Mouse (Mus musculus) kidney, embryonic 15.5 days (tissue): Measurements from ENCODE around the gene Ell3. TPM values are rescaled to one million over a fixed set of nuclear protein-coding genes. Genes with fewer than 3 reads are reported as not detected.
A peak's percentile ranks its signal among the peaks of the same experiment; 100 is the strongest.

ENCODE experiments used
- ATAC-seq: fragments of 200-750 bp; cut with Nextera tagmentation; replicated peaks from 2 replicates; pipeline ENCODE4 v1.8.0; 2017; ENCODE audit warnings: moderate TSS enrichment; ENCODE audit not compliant: low FRiP score
- H3K27ac ChIP-seq: fragments of 300-500 bp; sonication (generic); 2 replicates; pipeline ENCODE4 v1.5.1; 2015; ENCODE audit warnings: mild to moderate bottlenecking, inconsistent platforms
- H3K27me3 ChIP-seq: fragments of 300-500 bp; sonication (generic); 2 replicates; pipeline ENCODE4 v1.6.1; 2015; ENCODE audit warnings: inconsistent platforms
- H3K36me3 ChIP-seq: fragments of 300-500 bp; sonication (generic); 2 replicates; pipeline ENCODE4 v1.6.1; 2015; ENCODE audit warnings: inconsistent platforms
- H3K4me1 ChIP-seq: fragments of 300-500 bp; sonication (generic); 2 replicates; pipeline ENCODE4 v1.6.1; 2015; ENCODE audit warnings: inconsistent platforms
- H3K4me2 ChIP-seq: fragments of 300-500 bp; sonication (generic); 2 replicates; pipeline ENCODE4 v1.6.1; 2015; ENCODE audit warnings: moderate library complexity, mild to moderate bottlenecking, inconsistent platforms
- H3K4me3 ChIP-seq: fragments of 300-500 bp; sonication (generic); replicated peaks from 2 replicates; pipeline ENCODE4 v1.5.1; 2015; ENCODE audit warnings: mild to moderate bottlenecking, inconsistent platforms
- H3K9ac ChIP-seq: fragments of 300-500 bp; sonication (generic); 2 replicates; pipeline ENCODE4 v1.6.1; 2015; ENCODE audit warnings: mild to moderate bottlenecking, inconsistent platforms
- H3K9me3 ChIP-seq: fragments of 300-500 bp; sonication (generic); replicated peaks from 2 replicates; pipeline ENCODE4 v1.6.1; 2016; ENCODE audit warnings: inconsistent platforms
- WGBS: fragments of 180-500 bp; shearing (Covaris S2); methylation state at CpG from one replicate; pipeline ENCODE4 v1.1.7; 2015; ENCODE audit warnings: mixed read lengths; 5-methylcytosine and 5-hydroxymethylcytosine counted together
- microRNA-seq: library from miRNA; unstranded; fragments of <30 nt; microRNA quantifications from one replicate; pipeline ENCODE4, GENCODE M21; 2016
- polyA plus RNA-seq: library from polyadenylated mRNA; unstranded; fragments of >200 nt; fragmentation: Nextera tagmentation; extraction: Ambion mirVana; gene quantifications from 2 replicates; pipeline ENCODE4 v1.2.1, GENCODE M21; 2015

Ell3 gene
- polyA plus RNA-seq, 1 experiment from 2014 or later, result 11.2 TPM

DNA sequence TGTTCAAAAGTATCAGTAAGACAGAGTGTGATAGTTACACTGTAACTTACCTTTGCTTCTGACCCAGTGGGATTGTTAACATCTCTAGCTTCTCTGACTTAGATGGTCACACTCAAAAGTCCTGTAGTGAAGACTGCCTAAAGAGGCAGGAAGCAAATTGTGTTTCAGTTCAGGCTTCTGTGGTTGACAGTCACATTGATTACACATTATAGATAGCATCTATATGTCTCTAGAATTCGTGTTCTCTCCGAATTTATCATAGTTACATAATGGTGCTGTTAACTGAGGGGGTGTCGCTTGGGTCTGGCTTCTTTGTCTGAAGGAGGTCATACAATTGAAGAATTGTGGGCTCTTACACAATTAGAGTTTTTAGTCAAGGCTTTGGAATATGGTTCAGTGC is 29.0 kb downstream of the Ell3 start:
- peak overlapping the region; percentile 96 for H3K4me3 ChIP-seq
- no peaks in the 10 kb centered on the region for H3K9me3 ChIP-seq
- ATAC-seq, result no peak
- H3K27me3 ChIP-seq, result no peaks in the 10 kb centered on the region
- peaks cover 34% of the 10 kb centered on the region for H3K36me3 ChIP-seq
- WGBS, result 49% methylated on average over 3 of the region's 3 CpGs
- peaks cover 30% of the 10 kb centered on the region for H3K4me1 ChIP-seq
- H3K9ac ChIP-seq, result peak overlapping the region; percentile 98
- peak overlapping the region; percentile 64 for H3K4me2 ChIP-seq
- H3K27ac ChIP-seq, result no peak overlapping the region

DNA sequence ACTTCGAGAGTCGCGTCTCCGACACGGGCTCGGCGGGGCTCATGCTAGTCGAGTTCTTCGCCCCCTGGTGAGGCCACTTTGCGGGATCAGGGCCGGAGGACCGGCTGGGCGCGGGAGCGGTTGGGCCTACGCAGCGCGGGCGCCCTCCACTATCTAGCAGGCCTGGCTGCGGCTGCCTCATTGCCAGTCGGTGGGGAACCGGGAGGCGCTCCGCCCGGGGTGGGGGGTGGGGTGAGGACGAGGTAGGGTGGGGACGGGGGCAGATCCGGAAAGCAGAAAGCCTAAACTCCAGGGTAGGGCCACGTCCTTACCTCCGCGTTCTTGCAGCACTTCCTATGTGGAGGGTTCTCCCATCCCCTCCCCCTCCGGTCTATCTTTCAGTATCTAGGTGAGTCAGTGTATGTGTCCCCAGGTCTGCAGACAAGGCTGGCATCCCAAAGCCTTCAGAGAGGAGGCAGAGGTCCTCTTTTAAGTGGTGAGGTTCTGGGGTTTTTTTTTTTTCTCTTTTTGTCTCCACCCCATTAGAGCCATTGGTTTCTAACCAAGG is 29.9 kb downstream of the Ell3 start:
- peak; percentile 67 for ATAC-seq
- under 1% methylated on average over 32 of the region's 32 CpGs for WGBS
- H3K4me2 ChIP-seq, result peak overlapping the region; percentile 64
- H3K36me3 ChIP-seq, result peaks cover 28% of the 10 kb centered on the region
- peak overlapping the region; percentile 96 for H3K4me3 ChIP-seq
- no peaks in the 10 kb centered on the region for H3K9me3 ChIP-seq
- H3K27me3 ChIP-seq, result no peaks in the 10 kb centered on the region
- peak overlapping the region; percentile 98 for H3K9ac ChIP-seq
- H3K27ac ChIP-seq, result peak overlapping the region; percentile 98
- peaks cover 30% of the 10 kb centered on the region for H3K4me1 ChIP-seq

DNA sequence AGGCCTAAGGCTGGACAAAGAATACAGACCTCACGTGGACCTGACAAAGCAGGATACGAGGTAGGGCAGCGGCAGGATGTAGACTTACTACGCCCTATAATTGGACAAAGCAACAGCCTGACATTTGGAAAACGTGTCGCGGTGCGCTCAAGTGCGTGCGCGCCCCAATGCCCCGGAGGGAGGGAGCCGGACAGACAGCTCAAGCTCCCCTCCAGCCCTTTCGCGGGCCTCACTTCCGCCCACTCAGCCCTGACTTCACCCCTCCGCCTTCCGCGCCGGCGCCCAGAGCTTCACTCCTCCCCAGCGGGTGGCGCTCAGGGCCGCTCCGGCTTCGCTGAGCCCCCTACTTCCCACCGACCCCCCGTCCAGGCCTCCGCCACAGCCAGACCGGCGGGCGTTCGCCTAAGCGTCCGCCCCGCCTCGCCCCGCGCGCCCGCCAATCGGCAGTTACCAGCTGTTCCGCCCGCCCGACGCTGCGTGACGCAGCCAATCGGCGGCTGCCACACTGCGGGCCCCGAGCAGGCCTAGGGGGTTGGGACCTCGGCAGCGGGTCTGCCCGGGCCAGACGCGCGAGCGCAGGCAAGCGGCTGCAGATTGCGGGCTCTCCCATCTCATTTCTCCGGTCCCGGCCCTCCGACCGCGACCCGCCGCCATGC is 30.6 kb downstream of the Ell3 start, which contains the start of the genes Pdia3 and Catsper2:
Gene Pdia3, plus strand, starts transcription at position 389 of the 656 bp plus-strand sequence.
Gene Catsper2, minus strand, starts transcription at position 406 of the 656 bp plus-strand sequence.
- no peaks in the 10 kb centered on the region for H3K27me3 ChIP-seq
- ATAC-seq, result peak; percentile 99

DNA sequence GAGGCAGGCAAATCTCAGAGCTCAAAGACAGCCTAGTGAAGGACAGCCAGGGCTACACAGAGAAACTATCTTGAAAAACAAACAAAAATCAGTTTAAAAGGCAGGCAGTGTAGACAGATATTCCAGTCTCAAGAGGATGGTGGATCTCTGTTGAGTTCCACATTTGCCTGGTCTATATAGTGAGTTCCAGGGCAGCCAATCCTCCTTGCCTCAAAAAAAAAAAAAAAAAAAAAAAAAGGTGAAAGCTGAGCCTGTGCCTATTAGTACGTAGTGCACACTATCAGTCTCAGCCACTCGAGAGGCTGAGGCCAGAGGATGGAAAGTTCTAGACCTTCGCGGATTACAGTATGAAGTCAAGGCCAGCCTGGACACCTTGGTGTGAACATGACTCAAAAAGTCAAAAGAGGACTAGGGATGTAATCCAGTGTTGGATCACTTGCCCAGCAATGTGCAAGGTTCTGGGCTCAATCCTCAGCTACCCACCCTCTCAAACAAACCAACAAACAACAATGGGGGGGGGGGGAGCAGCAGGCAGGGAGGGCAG is 31.2 kb downstream of the Ell3 start:
- H3K4me3 ChIP-seq, result peak overlapping the region; percentile 96
- H3K27me3 ChIP-seq, result no peaks in the 10 kb centered on the region
- H3K4me2 ChIP-seq, result peak overlapping the region; percentile 68
- H3K27ac ChIP-seq, result peak overlapping the region; percentile 98
- peak overlapping the region; percentile 63 for H3K9ac ChIP-seq
- H3K9me3 ChIP-seq, result no peaks in the 10 kb centered on the region
- H3K36me3 ChIP-seq, result peaks cover 15% of the 10 kb centered on the region
- 10% methylated on average over 4 of the region's 4 CpGs for WGBS
- 0 out of 2 replicates have a peak, but pooled peaks have one; percentile 0 for ATAC-seq
- H3K4me1 ChIP-seq, result peaks cover 30% of the 10 kb centered on the region

More for the DNA sequence above, 30.6 kb downstream of the Ell3 start, which contains the start of the genes Pdia3 and Catsper2:
- under 1% methylated on average over 67 of the region's 68 CpGs for WGBS
- Histone ChIP-seq H3K9me3 (no peaks in the 10 kb centered on the region), H3K27ac (peak within 1 kb of the TSS; percentile 98), H3K4me3 (peak within 1 kb of the TSS; percentile 96), H3K36me3 (peaks cover 21% of the 10 kb centered on the region), H3K4me2 (peak within 1 kb of the TSS; percentile 68), H3K4me1 (peaks cover 30% of the 10 kb centered on the region), H3K9ac (peak within 1 kb of the TSS; percentile 98)

DNA sequence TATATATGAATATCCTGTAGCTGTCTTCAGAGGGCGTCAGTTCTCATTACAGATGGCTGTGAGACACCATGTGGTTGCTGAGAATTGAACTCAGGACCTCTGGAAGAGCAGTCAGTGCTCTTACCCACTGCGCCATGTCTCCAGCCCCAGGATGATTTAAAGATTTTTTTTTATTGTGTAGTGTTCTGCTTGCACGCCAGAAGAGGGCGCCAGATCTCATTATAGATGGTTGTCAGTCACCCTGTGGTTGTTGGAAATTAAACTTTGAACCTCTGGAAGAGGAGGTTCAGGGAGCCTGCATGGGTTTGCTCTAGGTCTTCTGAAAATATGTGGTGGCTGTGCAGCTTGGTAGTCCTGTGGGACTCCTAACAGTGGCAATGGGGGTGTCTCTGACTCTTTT is 35.9 kb downstream of the Ell3 start:
- H3K4me1 ChIP-seq, result peaks cover 7% of the 10 kb centered on the region; the same call in 1 of the 2 replicates

DNA sequence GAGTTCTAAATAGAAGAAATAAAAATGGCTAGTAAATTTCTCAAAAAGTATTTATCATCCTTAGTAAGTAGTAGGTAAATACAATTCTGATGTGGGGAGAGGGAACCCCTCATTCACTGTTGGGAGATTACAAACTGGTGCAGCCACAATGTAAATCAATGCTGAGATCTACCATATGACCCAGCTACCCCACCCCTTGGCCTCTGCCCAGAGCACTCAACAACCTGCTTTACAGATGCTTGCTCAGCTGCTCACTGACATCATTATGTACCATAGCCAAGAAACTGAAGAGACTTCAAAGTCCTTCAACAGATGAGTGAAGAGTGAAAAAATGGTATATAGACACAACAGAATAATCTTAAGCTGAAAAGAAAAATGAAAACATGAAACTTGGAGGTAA is 40.8 kb downstream of the Ell3 start:
- no peak overlapping the region for H3K27ac ChIP-seq
- no peak for ATAC-seq
- no peaks in the 10 kb centered on the region for H3K36me3 ChIP-seq
- no peak overlapping the region for H3K9ac ChIP-seq
- no peaks in the 10 kb centered on the region for H3K27me3 ChIP-seq
- H3K4me3 ChIP-seq, result no peak overlapping the region
- H3K9me3 ChIP-seq, result no peaks in the 10 kb centered on the region
- no peak overlapping the region for H3K4me2 ChIP-seq
- H3K4me1 ChIP-seq, result no peaks in the 10 kb centered on the region

More for the DNA sequence above, 35.9 kb downstream of the Ell3 start:
- ATAC-seq, result no peak
- Histone ChIP-seq H3K4me3 (no peak overlapping the region), H3K27me3 (no peaks in the 10 kb centered on the region), H3K9me3 (no peaks in the 10 kb centered on the region), H3K27ac (no peak overlapping the region), H3K4me2 (no peak overlapping the region), H3K36me3 (no peaks in the 10 kb centered on the region), H3K9ac (no peak overlapping the region)
- WGBS, result 38% methylated on average over 4 of the region's 4 CpGs

DNA sequence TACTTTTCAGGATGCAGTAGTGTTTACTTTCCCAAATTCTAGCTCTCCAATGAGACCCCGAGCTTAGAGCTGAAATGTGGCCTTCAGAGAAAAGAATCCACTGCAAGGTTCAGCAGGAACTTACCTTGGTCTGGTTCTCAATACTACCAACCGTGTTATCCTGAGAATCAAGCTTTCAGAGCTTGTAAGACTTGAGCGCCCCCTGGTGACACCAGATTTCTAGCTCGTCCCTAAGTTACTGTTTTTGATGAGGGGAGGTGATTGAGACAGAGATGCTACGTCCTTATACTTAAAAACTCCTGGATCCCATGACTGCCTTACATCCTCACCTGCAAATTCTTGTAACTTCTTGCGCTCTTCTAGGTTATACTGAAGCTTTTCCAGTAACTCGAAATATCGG is 47.5 kb downstream of the Ell3 start:
- H3K9ac ChIP-seq, result no peak overlapping the region
- no peaks in the 10 kb centered on the region for H3K9me3 ChIP-seq
- ATAC-seq, result no peak
- H3K27me3 ChIP-seq, result no peaks in the 10 kb centered on the region
- H3K4me3 ChIP-seq, result no peak overlapping the region
- WGBS, result 15% methylated on average over 8 of the region's 8 CpGs
- no peaks in the 10 kb centered on the region for H3K36me3 ChIP-seq
- no peak overlapping the region for H3K27ac ChIP-seq
- H3K4me2 ChIP-seq, result no peak overlapping the region
- H3K4me1 ChIP-seq, result no peaks in the 10 kb centered on the region

Small RNA genes lying within 50 kb of the gene (microRNA-seq; reads per million reads assigned to microRNA genes)
- gene Gm22953, result not detected

Other genes starting within 250 kb of the Ell3 start
- gene Trp53bp1, start 172.9 kb downstream of the Ell3 start, polyA plus RNA-seq, result 72.9 and 73.7 TPM in 2 replicates
- gene Map1a, start 154.7 kb downstream of the Ell3 start, polyA plus RNA-seq, result 3.1 and 3.2 TPM in 2 replicates
- 12.6 and 14.5 TPM in 2 replicates for gene Ppip5k1, start 88.9 kb downstream of the Ell3 start, polyA plus RNA-seq
- 16.9 and 22.4 TPM in 2 replicates for gene Ckmt1, start 86.6 kb downstream of the Ell3 start, polyA plus RNA-seq
- gene Strc, start 57.1 kb downstream of the Ell3 start, polyA plus RNA-seq, result not detected in 2 replicates
- gene Pdia3, start 30.5 kb downstream of the Ell3 start, polyA plus RNA-seq, result 811 and 867 TPM in 2 replicates
- 1.8 and 2.7 TPM in 2 replicates for gene Catsper2, start 30.5 kb downstream of the Ell3 start, polyA plus RNA-seq
- gene Serf2, start 4.9 kb upstream of the Ell3 start, polyA plus RNA-seq, result 482 and 510 TPM in 2 replicates
- 119 and 120 TPM in 2 replicates for gene Hypk, start 9.0 kb upstream of the Ell3 start, polyA plus RNA-seq
- 0.06 and 0.10 TPM in 2 replicates for gene Serinc4, start 12.5 kb upstream of the Ell3 start, polyA plus RNA-seq
- gene Mfap1b, start 29.8 kb upstream of the Ell3 start, polyA plus RNA-seq, result 53.7 and 54.3 TPM in 2 replicates
- 28.2 and 29.4 TPM in 2 replicates for gene Mfap1a, start 62.4 kb upstream of the Ell3 start, polyA plus RNA-seq
- 9.3 and 9.7 TPM in 2 replicates for gene Wdr76, start 62.4 kb upstream of the Ell3 start, polyA plus RNA-seq